Mouse (Mus musculus) kidney, adult 8-10 months (tissue): ENCODE measurements around the gene Pih1d3.

Experiments used
- DNase-seq, 2 experiments: peaks; one replicate each; pipeline ENCODE4 v3.0.0; 2022

Pih1d3 gene

DNA sequence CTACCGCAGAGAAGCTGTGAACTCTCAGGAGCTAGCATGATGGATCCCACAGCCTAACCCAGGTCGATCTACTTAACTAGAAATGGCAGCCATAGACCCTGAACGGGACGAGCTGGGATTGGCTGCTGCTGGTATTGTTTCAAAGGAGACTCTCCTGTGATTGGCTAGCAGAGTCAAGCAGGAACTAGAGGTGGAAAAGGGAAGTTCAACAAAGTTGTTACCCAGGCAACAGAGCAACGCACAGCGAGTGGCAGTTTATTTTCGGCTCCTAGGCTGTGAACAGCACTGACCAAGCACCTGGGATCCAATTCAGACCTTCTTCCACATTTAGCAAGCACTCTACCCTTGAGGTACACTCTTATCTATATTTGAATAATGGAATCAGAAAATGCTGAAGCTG, at the start of gene Pih1d3, which contains the start of gene 4931428L18Rik:
Gene Pih1d3, plus strand, starts transcription at position 275 of the 400 bp plus-strand sequence.
Gene 4931428L18Rik, minus strand, starts transcription at position 121 of the 400 bp plus-strand sequence.
- no peak for DNase-seq

DNA sequence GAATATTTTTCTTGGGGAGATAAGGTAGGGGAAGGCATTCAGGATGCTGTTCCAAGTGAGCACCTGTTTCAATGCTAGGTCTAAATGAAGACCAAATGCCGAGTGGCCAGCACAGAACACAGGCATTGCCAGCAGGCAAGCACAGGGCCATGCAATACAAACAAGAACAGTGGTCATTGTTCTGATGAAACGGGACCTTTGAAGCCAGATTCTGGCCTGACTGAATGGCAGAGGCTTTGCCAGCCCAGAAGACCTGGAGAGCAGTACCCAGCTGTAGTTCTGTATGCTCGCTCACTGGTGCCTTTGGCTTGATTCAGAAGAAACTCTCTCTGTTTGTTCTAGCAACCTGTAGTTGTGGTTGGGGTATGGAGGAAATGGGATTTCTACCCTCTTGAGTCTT, 47.2 kb upstream of the Pih1d3 start:
- no peak for DNase-seq

DNA sequence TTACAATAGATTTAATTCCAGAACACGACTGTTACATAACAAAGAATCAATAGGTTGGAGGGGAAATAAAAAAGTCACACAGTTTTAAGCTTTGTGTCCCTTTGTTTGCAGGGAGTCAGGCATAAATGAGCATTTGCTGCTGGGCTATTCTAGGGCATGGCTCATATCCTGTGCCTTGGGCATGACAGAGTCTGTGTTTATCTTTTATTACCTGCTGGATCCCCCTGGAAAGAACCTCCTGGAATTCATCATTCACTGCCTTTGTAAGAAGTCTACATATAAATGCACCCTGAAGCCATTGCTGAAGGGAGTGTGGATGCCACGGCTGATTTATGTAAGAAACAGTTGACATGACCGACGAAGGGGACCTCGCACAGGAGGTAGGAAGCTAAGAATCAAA, 46.5 kb upstream of the Pih1d3 start, which contains the start of gene Lgsn:
Gene Lgsn, plus strand, starts transcription at position 301 of the 400 bp plus-strand sequence.
- DNase-seq, result no peak

DNA sequence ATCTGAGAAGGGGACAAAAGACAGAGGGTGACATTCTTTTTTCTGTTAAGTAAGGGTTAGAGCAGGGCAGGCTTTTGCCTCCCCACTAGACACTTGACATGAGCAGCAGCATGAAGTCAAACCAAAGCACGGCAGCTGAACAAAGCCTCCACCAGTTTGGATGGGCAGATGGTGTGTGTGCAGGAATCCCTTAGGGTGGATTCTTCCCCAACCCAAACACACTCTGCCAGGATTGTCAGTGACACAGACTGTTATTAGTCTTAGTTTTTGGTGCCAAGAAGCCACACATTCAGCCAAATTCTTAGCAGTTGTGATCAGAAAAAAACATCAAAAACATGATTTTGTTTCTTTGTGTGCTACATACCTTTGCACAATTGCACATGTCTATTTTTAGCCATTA, 44.4 kb upstream of the Pih1d3 start:
- DNase-seq, result no peak

DNA sequence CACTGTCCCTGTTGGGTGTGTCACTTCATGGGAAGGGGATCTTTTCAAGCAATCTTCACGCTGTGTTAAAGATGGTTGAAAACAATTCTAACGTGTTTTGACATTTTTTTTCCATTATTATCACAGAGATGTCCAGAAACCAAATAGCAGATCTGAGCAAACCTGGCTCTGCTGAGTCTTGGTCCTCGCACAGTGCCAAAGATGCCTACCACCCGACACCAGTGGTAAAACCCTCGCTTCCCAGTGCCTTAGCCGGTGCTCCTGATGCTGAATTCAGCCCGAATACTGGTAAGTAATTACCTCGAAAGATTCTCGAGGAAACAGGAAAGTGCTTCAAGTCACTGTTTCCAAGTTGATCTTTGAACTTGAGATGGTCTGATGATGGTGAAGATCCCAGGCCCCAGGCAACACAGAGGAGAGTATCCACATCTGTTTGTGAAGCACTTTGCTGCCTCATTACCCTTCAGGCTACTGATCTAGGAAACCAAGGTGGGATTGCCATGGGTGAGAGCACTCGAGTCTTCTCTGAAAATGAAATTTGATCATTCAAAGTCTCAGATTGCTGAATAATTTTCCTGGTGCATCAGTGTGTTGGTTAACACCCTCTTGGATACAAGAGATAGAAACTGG, 32.3 kb upstream of the Pih1d3 start:
- no peak for DNase-seq

DNA sequence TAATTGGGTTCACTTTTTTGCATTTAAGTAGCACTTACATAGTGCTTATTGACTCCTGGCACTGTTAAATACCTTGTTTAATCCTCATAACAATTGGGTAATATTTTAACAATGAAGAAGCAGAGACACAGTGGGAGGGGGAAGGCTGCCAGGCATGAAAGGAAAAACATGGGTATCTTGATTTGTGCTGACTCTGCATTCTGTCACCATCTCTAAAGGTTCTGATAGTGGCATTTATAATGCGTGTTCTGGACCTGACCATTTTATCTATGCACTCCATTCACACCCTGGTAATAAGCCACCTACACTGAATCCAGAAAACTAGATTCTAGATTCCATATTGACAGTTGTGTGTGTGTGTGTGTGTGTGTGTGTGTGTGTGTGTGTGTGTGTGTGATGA, 27.0 kb upstream of the Pih1d3 start:
- DNase-seq, result no peak

DNA sequence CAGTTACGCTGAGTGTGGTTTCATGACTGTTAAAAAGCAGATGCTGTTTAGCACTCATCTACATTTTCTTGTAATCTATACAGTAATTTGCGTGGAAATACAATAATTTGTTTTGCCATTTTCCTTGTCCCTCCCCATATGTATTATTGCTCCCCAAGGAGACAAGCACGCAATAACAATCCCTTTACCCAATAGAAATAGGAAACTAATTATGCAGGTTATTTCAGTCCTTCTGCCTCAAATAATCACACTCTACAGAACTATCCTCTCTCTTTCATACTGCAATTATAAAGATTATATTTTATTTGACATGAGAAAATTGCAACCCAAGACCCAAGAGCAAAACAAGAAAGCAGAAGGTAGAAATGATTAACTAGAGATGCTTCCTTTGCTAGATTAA, 25.7 kb upstream of the Pih1d3 start:
- no peak for DNase-seq

DNA sequence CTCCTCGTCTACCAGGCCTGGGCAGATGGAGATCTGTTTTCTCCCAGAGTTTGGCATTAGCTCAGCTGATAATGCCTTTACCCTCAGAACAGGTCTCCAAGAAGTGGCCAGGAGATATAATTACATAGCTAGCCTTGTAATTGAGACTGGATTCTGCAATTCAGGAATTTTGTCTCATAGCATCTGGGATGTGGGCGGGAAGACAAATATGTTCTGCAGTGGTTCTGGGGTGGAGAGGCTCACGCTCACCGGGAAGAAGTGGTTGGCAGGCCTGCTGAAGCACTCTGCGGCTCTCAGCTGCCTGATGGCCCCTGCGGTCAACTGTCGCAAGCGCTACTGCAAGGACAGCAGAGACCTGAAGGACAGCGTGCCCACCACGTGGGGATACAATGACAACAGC, 18.9 kb upstream of the Pih1d3 start:
- no peak for DNase-seq

DNA sequence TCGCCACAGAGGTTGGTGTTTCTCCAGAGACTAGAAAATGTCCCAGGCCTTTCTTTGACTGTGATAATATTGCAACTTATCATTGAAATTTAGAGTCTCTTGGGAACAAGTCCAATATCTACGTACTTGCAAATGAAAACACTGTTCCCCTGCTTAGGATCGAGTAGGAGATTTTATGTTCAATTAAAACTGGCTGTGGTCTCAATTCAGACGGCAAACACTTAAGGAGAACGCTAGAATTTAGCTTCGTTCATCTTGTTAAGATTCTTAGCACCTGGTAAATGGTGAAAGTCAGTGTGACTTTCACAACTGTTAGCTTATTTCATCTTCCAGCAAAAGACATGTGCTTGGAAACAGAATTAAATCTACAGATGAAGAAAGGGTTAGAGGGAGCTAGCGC, 17.3 kb upstream of the Pih1d3 start:
- DNase-seq, result no peak

DNA sequence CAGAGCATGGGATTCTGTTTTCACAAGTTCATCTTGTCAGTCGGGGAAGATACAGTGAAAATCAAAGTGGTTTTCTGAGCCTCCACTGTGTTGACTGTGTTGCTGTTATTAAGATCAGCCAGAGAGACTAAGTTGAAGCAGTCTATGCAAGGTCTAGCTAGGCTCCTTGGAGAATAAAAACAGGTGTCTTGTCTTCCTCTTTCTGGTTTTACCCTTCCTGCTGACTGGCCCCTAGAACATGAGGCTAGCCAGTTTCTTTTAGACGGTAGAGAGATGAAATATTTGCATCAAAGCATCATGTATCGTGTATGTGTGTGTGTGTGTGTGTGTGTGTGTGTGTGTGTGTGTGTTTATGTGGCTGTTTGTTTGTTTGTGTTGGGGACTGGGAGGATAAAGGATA, 16.9 kb upstream of the Pih1d3 start:
- DNase-seq, result no peak

DNA sequence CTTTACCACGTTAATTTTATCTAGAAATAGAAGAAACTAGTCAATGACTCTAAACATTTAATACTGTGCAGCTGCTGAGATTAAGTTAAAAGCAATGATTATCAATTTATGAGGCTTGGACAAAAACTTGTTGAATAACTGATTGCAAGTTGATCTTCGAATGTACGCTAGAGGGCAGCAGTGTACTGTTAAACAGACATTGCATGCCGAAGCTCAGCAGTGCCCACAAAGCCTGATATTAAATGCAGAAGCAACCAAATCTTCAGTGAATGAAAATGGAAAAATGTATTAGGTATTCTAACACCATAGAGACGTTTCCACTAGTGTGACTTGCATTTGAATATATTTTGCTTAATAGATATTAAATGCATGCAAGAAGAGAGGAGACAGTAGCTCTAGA, 12.5 kb upstream of the Pih1d3 start:
- DNase-seq, result peak; percentile 12 to 35

DNA sequence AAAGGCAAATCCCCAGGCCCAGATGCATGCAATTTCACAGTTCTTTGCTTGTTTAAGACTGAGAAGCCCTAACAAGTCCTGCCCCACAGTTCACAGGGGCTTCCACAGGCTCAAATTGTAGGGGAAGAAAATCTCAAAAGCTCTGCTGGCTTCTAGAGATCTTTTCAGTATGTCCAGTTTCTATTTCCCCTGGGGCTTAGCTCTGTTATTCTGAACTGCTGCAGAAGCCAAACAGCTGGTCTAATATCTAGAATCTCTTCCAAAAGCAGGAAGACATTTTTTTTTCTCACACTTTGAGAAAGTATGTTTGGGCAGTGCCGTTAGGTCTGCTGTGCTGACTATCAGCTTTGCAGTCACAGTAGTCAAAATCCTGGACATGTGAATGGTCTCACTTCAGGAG, 7.8 kb upstream of the Pih1d3 start:
- DNase-seq, result no peak

DNA sequence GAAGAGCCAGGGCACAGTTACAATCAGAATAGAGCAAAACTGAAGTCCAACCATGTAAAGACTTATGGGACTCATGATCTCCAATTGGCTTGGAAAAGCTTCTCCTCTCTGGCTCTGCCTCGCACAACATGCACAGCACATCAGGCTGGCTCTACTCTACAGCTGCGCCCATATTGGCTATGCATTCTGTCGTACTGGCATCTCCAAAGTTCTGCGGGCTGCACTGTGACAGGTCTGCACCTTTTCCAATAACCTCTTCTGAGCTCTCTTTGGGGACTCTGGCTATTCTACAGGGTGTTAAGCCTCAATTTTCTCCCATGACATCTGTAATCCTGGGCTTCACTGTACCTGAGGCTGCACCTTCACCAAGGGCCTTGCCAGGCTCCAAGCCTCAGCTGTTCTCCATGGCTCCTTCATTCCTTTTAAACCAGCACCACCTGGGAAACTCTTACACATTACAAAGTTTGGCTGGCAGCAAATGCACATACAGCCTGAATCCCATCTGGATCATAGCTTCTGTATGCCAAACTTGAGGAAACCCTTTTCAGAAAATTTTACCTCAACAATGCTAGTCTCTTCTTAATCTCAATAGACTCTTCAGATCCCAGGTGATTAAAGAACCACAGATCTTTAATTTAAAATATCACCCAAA, 1.9 kb upstream of the Pih1d3 start:
- no peak for DNase-seq

DNA sequence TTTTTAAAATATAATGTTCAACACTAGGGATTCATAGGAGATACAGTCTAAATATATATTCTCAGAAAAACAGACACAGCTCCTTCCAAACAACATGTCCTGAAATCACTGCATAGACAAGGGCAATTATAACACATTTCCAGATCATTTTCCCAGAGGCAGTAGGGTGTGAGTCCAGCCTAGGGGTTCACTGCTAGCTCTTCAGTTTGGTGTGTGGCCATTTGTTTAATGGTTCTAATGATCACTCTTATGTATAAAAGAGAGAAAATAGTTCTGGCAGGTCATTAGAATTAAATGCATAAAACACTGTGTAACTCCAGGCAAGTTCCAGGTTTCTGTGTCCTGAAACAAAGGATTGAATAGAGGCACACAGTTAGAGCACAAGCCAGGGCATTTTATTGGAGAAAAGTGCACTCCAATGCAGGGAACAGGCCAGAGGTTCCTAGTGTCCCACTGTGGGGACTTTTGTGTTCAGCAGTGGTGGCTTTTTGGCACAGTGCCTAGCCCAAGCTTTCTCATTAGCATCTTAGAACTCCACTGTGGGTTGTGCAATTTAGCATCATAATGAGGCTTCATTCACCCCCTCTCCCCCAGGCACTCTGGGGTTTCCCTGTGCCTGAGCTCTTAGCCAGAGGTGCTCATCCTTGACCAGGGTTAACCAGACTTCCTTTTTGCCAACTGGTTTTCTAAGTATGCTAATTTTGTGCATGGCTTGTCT, 10.8 kb downstream of the Pih1d3 start:
- DNase-seq, result peak; percentile 5 to 13

DNA sequence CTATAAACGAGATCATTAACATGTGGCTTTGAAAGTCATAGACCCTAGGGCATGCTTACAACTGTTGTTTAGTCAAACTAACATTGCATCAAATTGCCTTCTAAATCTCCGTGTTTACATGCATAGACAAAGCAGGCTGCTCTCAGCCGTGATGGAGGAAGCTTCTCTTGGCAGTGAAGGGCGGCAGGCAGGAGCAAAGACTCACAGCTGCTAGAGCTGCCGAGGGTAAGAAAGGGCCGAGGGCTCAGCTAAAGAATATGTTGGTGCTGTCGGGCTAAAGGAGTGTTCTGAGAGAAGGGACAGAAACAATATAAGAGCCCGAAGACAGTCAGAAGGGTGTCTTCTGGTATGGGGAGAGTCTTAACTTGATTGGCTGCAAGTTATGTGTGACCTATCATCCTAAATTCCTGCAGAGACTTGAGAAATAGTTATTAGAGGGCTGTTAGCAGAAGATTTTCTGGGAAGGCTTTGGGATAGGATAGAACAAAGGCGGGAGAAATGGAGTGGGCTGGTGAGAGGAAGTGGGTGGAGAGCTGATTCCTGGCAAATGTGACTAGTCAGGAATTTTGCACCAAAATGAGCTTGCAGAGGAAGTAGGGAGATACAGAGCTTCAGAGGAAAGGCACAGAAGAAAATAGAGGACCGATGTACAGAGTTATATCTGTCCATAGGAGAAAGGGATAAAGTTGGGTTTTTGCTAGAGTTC, 37.7 kb downstream of the Pih1d3 start:
- DNase-seq, result no peak
